8 mouse cellular contexts compared by ENCODE assay signal in genomic region chr12:80843651-80844444, GRCm38 (mm10). TPM values are rescaled to one million over a fixed set of nuclear protein-coding genes. Genes with fewer than 3 reads are reported as not detected.
DNase-seq lines count a peak whose midpoint lies in the region; ATAC-seq and TF ChIP-seq lines count a peak whose summit lies in the region.

No protein-coding gene starts in this region.

- TF ChIP-seq CTCF in left cerebral cortex, adult 2 months (IDR thresholded peaks at IDR 0.05), result no peak
- no peak for TF ChIP-seq CTCF in kidney, postnatal 0 days (IDR thresholded peaks at IDR 0.05; ENCODE audit: low read depth)
- TF ChIP-seq CTCF in midbrain, postnatal 0 days (IDR thresholded peaks at IDR 0.05), result no peak

- peak overlapping the region; percentile 70 for H3K27ac ChIP-seq in left cerebral cortex, adult 2 months
- H3K27ac ChIP-seq in kidney, postnatal 0 days, result peak overlapping the region; percentile 43
- 0 out of 2 replicates have a peak overlapping the region, but pooled peaks have one; percentile 38 for H3K27ac ChIP-seq in midbrain, postnatal 0 days (ENCODE audit: low read depth, low read length)

- no peak for DNase-seq in left cerebral cortex, adult 2 months (ENCODE audit: extremely low spot score in 1 of 2, low spot score in 2 of 2)
- DNase-seq in left cerebral cortex, adult 9 months (ENCODE audit: low spot score in 2 of 2), result no peak
- DNase-seq in heart, adult 8-10 months (ENCODE audit: low spot score), result peak; percentile 80
- DNase-seq in kidney, postnatal 0 days (ENCODE audit: low spot score), result peak; percentile 85
- DNase-seq in midbrain, postnatal 0 days (ENCODE audit: low spot score), result peak; percentile 38
- no peak for DNase-seq in left cerebral cortex, postnatal 14 days (ENCODE audit: low spot score in 2 of 2)
- no peak for DNase-seq in right cerebral cortex, postnatal 4 days
- no peak for DNase-seq in cerebellum, adult 8-10 months

- peak overlapping the region; percentile 27; the same call in 1 of the 2 replicates for H3K4me2 ChIP-seq in kidney, postnatal 0 days (ENCODE audit: low read length)
- no peak overlapping the region for H3K4me2 ChIP-seq in midbrain, postnatal 0 days (ENCODE audit: low read depth, low read length, poor library complexity, severe bottlenecking)

- peak; percentile 71 for ATAC-seq in kidney, postnatal 0 days (replicated peaks; ENCODE audit: low FRiP score, low read depth)
- ATAC-seq in midbrain, postnatal 0 days (ENCODE audit: low FRiP score), result no peak

- H3K4me3 ChIP-seq in left cerebral cortex, adult 2 months, result no peak overlapping the region
- H3K4me3 ChIP-seq in kidney, postnatal 0 days (replicated peaks; ENCODE audit: low read depth, low read length), result no peak overlapping the region
- H3K4me3 ChIP-seq in midbrain, postnatal 0 days (ENCODE audit: low read depth, low read length), result no peak overlapping the region

- H3K4me1 ChIP-seq in kidney, postnatal 0 days (replicated peaks; ENCODE audit: insufficient read depth, low read length), result peaks cover 17% of the 10 kb centered on the region; the same call in 1 of the 2 replicates
- H3K4me1 ChIP-seq in midbrain, postnatal 0 days (ENCODE audit: insufficient read depth, low read length), result no peaks in the 10 kb centered on the region

- WGBS in kidney, postnatal 0 days, result 21% methylated on average over 4 of the region's 4 CpGs
- 80% methylated on average over 4 of the region's 4 CpGs for WGBS in midbrain, postnatal 0 days

- no peaks in the 10 kb centered on the region for H3K27me3 ChIP-seq in kidney, postnatal 0 days (ENCODE audit: insufficient read depth, low read length)
- H3K27me3 ChIP-seq in midbrain, postnatal 0 days (ENCODE audit: insufficient read depth, low read length), result no peaks in the 10 kb centered on the region

- H3K36me3 ChIP-seq in kidney, postnatal 0 days (ENCODE audit: insufficient read depth, low read length), result no peaks in the 10 kb centered on the region
- H3K36me3 ChIP-seq in midbrain, postnatal 0 days (ENCODE audit: insufficient read depth, low read length), result no peaks in the 10 kb centered on the region

- H3K9me3 ChIP-seq in kidney, postnatal 0 days (replicated peaks; ENCODE audit: low read length), result no peaks in the 10 kb centered on the region
- no peaks in the 10 kb centered on the region for H3K9me3 ChIP-seq in midbrain, postnatal 0 days (ENCODE audit: low read length)

- intact Hi-C loops in left cerebral cortex, adult 2 months (cut with DNase I), result no loop called here
- intact Hi-C loops in left cerebral cortex, postnatal 14 days (cut with DNase I), result no loop called here

- no peak overlapping the region for H3K9ac ChIP-seq in kidney, postnatal 0 days (ENCODE audit: low read depth, low read length)
- H3K9ac ChIP-seq in midbrain, postnatal 0 days (replicated peaks; ENCODE audit: low read length, poor library complexity, severe bottlenecking), result no peak overlapping the region

RNA-seq across cellular contexts. Expression of gene Susd6, which starts 53.5 kb away (rescaled TPM):
- total RNA-seq in left cerebral cortex, adult 2 months (2021), result 10 to 100 TPM; 37.0 TPM
- 10 to 100 TPM; 70.6 to 75.8 (median 73.7) TPM for total RNA-seq in heart, adult 8-10 months (2022)
- 16.1 and 16.5 TPM in 2 replicates for polyA plus RNA-seq in kidney, postnatal 0 days (2015; fragmentation: Nextera tagmentation; extraction: Ambion mirVana)
- 17.3 and 22.5 TPM in 2 replicates for total RNA-seq in midbrain, postnatal 0 days (2014; rRNA removed)
- polyA plus RNA-seq in midbrain, postnatal 0 days (2015; fragmentation: Nextera tagmentation; extraction: Ambion mirVana), result 6.4 and 7.4 TPM in 2 replicates
- 10 to 100 TPM; 27.0 to 29.5 TPM for total RNA-seq in left cerebral cortex, postnatal 14 days (2021)

Comparison
In these comparisons a context has a peak if more than half of its experiments do, and no peak if none do; other contexts are left out.
1. DNase-seq: peak in heart, adult 8-10 months (single experiment), kidney, postnatal 0 days (single experiment) and midbrain, postnatal 0 days (single experiment); none in left cerebral cortex, adult 2 months (0 of 2), left cerebral cortex, adult 9 months (0 of 2), left cerebral cortex, postnatal 14 days (0 of 2), right cerebral cortex, postnatal 4 days (single experiment) and cerebellum, adult 8-10 months (single experiment).
2. Peak in every context shown above with its lines, with median percentiles within 50 percentile points of each other: H3K27ac ChIP-seq.